ENCODE assay signal across 9 mouse cellular contexts in the genomic region with DNA sequence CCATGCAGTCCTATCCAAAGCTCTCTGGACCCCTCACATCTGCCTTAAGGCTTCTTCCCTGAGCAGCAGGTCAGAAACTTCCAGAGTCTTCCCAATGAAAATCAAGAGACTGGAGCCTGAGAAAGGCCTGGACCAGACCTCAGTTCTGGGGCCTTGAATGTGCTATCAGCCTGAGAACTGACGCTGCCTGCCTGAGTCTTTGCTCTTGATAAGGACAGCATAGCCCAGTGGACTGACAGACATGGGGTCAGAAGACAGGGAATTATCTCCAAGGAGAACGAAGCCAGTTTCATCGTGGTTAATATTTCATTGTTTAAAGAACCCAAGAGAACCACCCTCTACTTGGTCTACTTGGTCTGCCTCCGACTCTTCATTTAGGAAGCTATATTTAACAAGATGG. TPM values are rescaled to one million over a fixed set of nuclear protein-coding genes. Genes with fewer than 3 reads are reported as not detected.
"Had no signal": no experiment of that assay in that cellular context is flagged by ENCODE, and none has a peak within 500 bp of the region (broad histone marks: within the 10 kb centered on the region; RNA-seq: fewer than 3 reads in every experiment).

No protein-coding gene starts in this region.

- H3K4me3 ChIP-seq: kidney, embryonic 15.5 days; limb, embryonic 10.5 days; lung, embryonic 15.5 days; midbrain, embryonic 13.5 days had no signal

- H3K9me3 ChIP-seq: kidney, embryonic 15.5 days; limb, embryonic 10.5 days; lung, embryonic 15.5 days; midbrain, embryonic 13.5 days had no signal

- H3K27ac ChIP-seq: kidney, embryonic 15.5 days; limb, embryonic 10.5 days; lung, embryonic 15.5 days; macrophage; midbrain, embryonic 13.5 days had no signal

- H3K9ac ChIP-seq: kidney, embryonic 15.5 days; lung, embryonic 15.5 days; midbrain, embryonic 13.5 days had no signal

- DNase-seq: kidney, postnatal 14 days; lung, postnatal 14 days; right cerebral cortex, postnatal 14 days; thymus, postnatal 36 days had no signal

- H3K4me2 ChIP-seq: kidney, embryonic 15.5 days; lung, embryonic 15.5 days; midbrain, embryonic 13.5 days had no signal

- ATAC-seq: midbrain, embryonic 13.5 days had no signal

- H3K27me3 ChIP-seq: kidney, embryonic 15.5 days; lung, embryonic 15.5 days; midbrain, embryonic 13.5 days had no signal

- H3K4me1 ChIP-seq: kidney, embryonic 15.5 days; limb, embryonic 10.5 days; lung, embryonic 15.5 days; midbrain, embryonic 13.5 days had no signal

RNA-seq across cellular contexts. Expression of a gene that starts 27.5 kb away (rescaled TPM):
- polyA plus RNA-seq: macrophage had no signal
